In the genomic region with DNA sequence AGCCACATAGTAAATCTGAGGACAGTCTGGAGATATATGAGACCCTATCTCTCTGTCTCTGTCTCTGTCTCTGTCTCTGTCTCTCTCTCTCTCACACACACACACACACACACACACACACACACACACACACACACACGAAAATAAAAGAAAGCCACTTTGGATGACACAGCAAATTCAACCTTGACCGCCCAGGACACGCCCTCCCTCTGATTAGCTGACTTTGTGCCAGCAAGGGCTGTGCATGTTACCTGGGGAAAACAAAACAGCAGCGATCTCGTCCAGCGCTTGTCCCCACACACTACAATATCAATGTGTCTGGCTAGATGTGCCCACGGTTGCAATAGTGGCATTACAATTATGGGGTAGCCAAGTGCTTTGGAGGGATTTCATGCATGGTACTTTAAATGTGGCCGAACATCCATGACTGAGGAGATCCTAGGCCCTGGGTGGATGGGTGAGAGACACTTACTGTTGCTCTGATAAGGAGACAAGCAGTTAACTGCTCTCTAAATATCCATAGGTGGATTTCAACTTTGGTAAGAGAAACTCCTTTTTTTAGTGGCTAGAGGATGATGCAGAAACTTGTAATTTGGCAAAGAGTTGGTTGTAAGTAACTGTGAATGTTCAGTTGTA, we compare ENCODE assay signal across 13 mouse cellular contexts. TPM values are rescaled to one million over a fixed set of nuclear protein-coding genes. Genes with fewer than 3 reads are reported as not detected.
DNase-seq lines count a peak whose midpoint lies in the region; ATAC-seq and TF ChIP-seq lines count a peak whose summit lies in the region.
"Had no signal": no experiment of that assay in that cellular context is flagged by ENCODE, and none has a peak within 500 bp of the region (broad histone marks: within the 10 kb centered on the region; RNA-seq: fewer than 3 reads in every experiment).

No protein-coding gene starts in this region.

- no peaks in the 10 kb centered on the region for H3K27me3 ChIP-seq in lung, postnatal 0 days (replicated peaks; ENCODE audit: insufficient read depth, low read length)
- H3K27me3 ChIP-seq in stomach, postnatal 0 days (ENCODE audit: control insufficient read depth, insufficient read depth, low read length), result no peaks in the 10 kb centered on the region
- H3K27me3 ChIP-seq: stomach, embryonic 15.5 days had no signal

- DNase-seq in lung, postnatal 36 days, result peak; percentile 8
- no peak for DNase-seq in lung, postnatal 0 days (ENCODE audit: low spot score)
- peak; percentile 55 for DNase-seq in ZHBTc4 (ENCODE audit: low read depth, low spot score)
- peak; percentile 26 for DNase-seq in c-Kit-positive CD71-positive TER-119-positive erythroid progenitor cells, embryonic 14.5 days (ENCODE audit: low spot score)
- DNase-seq in stomach, postnatal 0 days (ENCODE audit: low spot score), result peak; percentile 59
- no peak for DNase-seq in cerebellum, postnatal 10 days
- DNase-seq in retina, postnatal 1 day, result no peak
- DNase-seq: embryo, embryonic 11 days; heart, adult 2 months; thymus, postnatal 25 days had no signal

- H3K9me3 ChIP-seq in lung, postnatal 0 days (ENCODE audit: low read length), result no peaks in the 10 kb centered on the region
- H3K9me3 ChIP-seq in stomach, postnatal 0 days (ENCODE audit: control insufficient read depth, low read length), result no peaks in the 10 kb centered on the region
- H3K9me3 ChIP-seq: hindbrain, embryonic 10.5 days; stomach, embryonic 15.5 days had no signal

- no peak overlapping the region for H3K27ac ChIP-seq in lung, postnatal 0 days (ENCODE audit: low read length)
- no peak overlapping the region for H3K27ac ChIP-seq in stomach, postnatal 0 days (replicated peaks)
- H3K27ac ChIP-seq: heart, adult 2 months; hindbrain, embryonic 10.5 days; stomach, embryonic 15.5 days had no signal

- TF ChIP-seq CTCF in lung, postnatal 0 days (IDR thresholded peaks at IDR 0.05), result no peak
- no peak for TF ChIP-seq CTCF in stomach, postnatal 0 days (IDR thresholded peaks at IDR 0.05; ENCODE audit: low read depth)

- no peaks in the 10 kb centered on the region for H3K36me3 ChIP-seq in lung, postnatal 0 days (ENCODE audit: insufficient read depth, low read length)
- H3K36me3 ChIP-seq in stomach, postnatal 0 days (ENCODE audit: control insufficient read depth, insufficient read depth, low read length), result no peaks in the 10 kb centered on the region
- H3K36me3 ChIP-seq: hindbrain, embryonic 10.5 days; stomach, embryonic 15.5 days had no signal

- no peak for ATAC-seq in lung, postnatal 0 days
- ATAC-seq in stomach, postnatal 0 days (ENCODE audit: low FRiP score, low TSS enrichment), result 0 out of 2 replicates have a peak, but pooled peaks have one; percentile 28

- no peak overlapping the region for H3K9ac ChIP-seq in lung, postnatal 0 days (replicated peaks; ENCODE audit: low read depth)
- no peak overlapping the region for H3K9ac ChIP-seq in stomach, postnatal 0 days (ENCODE audit: low read length)
- H3K9ac ChIP-seq: stomach, embryonic 15.5 days had no signal

- TF ChIP-seq EP300 in lung, postnatal 0 days (IDR thresholded peaks at IDR 0.05), result no peak
- no peak for TF ChIP-seq EP300 in stomach, postnatal 0 days (optimal IDR thresholded peaks at IDR 0.05)

- H3K4me1 ChIP-seq in lung, postnatal 0 days (ENCODE audit: insufficient read depth, low read depth, low read length), result no peaks in the 10 kb centered on the region
- H3K4me1 ChIP-seq in stomach, postnatal 0 days (replicated peaks; ENCODE audit: control insufficient read depth, insufficient read depth), result no peaks in the 10 kb centered on the region
- H3K4me1 ChIP-seq: hindbrain, embryonic 10.5 days; stomach, embryonic 15.5 days had no signal

- no peak overlapping the region for H3K4me3 ChIP-seq in lung, postnatal 0 days (ENCODE audit: low read depth, low read length)
- no peak overlapping the region for H3K4me3 ChIP-seq in stomach, postnatal 0 days (ENCODE audit: low read depth, low read length)
- H3K4me3 ChIP-seq: erythroblast, embryonic 14.5 days; heart, adult 2 months; hindbrain, embryonic 10.5 days; stomach, embryonic 15.5 days had no signal

- H3K4me2 ChIP-seq in lung, postnatal 0 days (replicated peaks; ENCODE audit: low read depth, low read length), result no peak overlapping the region
- H3K4me2 ChIP-seq in stomach, postnatal 0 days (replicated peaks; ENCODE audit: low read depth), result no peak overlapping the region
- H3K4me2 ChIP-seq: stomach, embryonic 15.5 days had no signal

- WGBS in lung, postnatal 0 days, result 82% methylated on average over 8 of the region's 8 CpGs
- 62% methylated on average over 8 of the region's 8 CpGs for WGBS in stomach, postnatal 0 days

RNA-seq across cellular contexts. Expression of a gene that starts 39.2 kb away (rescaled TPM):
- 39.6 and 41.7 TPM in 2 replicates for polyA plus RNA-seq in lung, postnatal 0 days (2015; fragmentation: Nextera tagmentation; extraction: Ambion mirVana)
- 28.6 and 29.4 TPM in 2 replicates for polyA plus RNA-seq in stomach, postnatal 0 days (2015; fragmentation: Nextera tagmentation; extraction: Ambion mirVana)

RNA-seq across cellular contexts. Expression of a gene that starts 44.8 kb away (rescaled TPM):
- 74.7 and 76.4 TPM in 2 replicates for polyA plus RNA-seq in lung, postnatal 0 days (2015; fragmentation: Nextera tagmentation; extraction: Ambion mirVana)
- polyA plus RNA-seq in stomach, postnatal 0 days (2015; fragmentation: Nextera tagmentation; extraction: Ambion mirVana), result 108 and 110 TPM in 2 replicates

RNA-seq across cellular contexts. Expression of a gene that starts 54.6 kb away (rescaled TPM):
- polyA plus RNA-seq in lung, postnatal 0 days (2015; fragmentation: Nextera tagmentation; extraction: Ambion mirVana), result 32.3 and 37.0 TPM in 2 replicates
- 12.6 and 13.1 TPM in 2 replicates for polyA plus RNA-seq in stomach, postnatal 0 days (2015; fragmentation: Nextera tagmentation; extraction: Ambion mirVana)

Comparison
In these comparisons a context has a peak if more than half of its experiments do, and no peak if none do; other contexts are left out.
1. DNase-seq: peak in lung, postnatal 36 days (single experiment), ZHBTc4 (single experiment), c-Kit-positive CD71-positive TER-119-positive erythroid progenitor cells, embryonic 14.5 days (single experiment) and stomach, postnatal 0 days (single experiment); none in lung, postnatal 0 days (single experiment), cerebellum, postnatal 10 days (0 of 2) and retina, postnatal 1 day (single experiment).